Mouse (Mus musculus) G1E (cell line): ENCODE measurements around the gene Tet2. TPM values are rescaled to one million over a fixed set of nuclear protein-coding genes. Genes with fewer than 3 reads are reported as not detected.

Source experiments
- ATAC-seq: 2 replicates; pipeline ENCODE4 v1.8.0; 2016; ENCODE audit warnings: mild to moderate bottlenecking; ENCODE audit not compliant: insufficient number of reproducible peaks, poor library complexity, low FRiP score, severe bottlenecking; ENCODE audit errors: extremely low read depth
- DNase-seq: peaks from one replicate; pipeline ENCODE4 v3.0.0; 2012; ENCODE audit warnings: low spot score
- H3K27me3 ChIP-seq: 2 replicates; pipeline ENCODE4 v1.6.1; 2012; ENCODE audit warnings: mild to moderate bottlenecking, low read length, inconsistent platforms; ENCODE audit not compliant: insufficient read depth
- H3K36me3 ChIP-seq: replicated peaks from 2 replicates; pipeline ENCODE3; 2012; ENCODE audit warnings: mild to moderate bottlenecking, inconsistent platforms
- H3K4me1 ChIP-seq: 2 replicates; pipeline ENCODE4 v1.6.1; 2012; ENCODE audit warnings: low read depth, low read length, inconsistent platforms, mixed read lengths; ENCODE audit not compliant: insufficient read depth
- H3K4me3 ChIP-seq: 2 replicates; pipeline ENCODE4 v1.5.1; 2012; ENCODE audit warnings: low read depth, mild to moderate bottlenecking, inconsistent platforms, low read length, moderate library complexity, mixed read lengths
- H3K9me3 ChIP-seq: replicated peaks from 2 replicates; pipeline ENCODE4 v1.6.1; 2012; ENCODE audit warnings: inconsistent platforms
- CTCF ChIP-seq: IDR thresholded peaks from 2 replicates; pipeline ENCODE4 v1.5.1; 2012; ENCODE audit warnings: low read depth, low read length, inconsistent platforms, mixed read lengths
- GATA1 ChIP-seq: IDR thresholded peaks from 2 replicates; pipeline ENCODE4 v1.6.1; 2012; ENCODE audit warnings: borderline replicate concordance, low read length, inconsistent platforms, mixed read lengths
- GATA2 ChIP-seq: IDR thresholded peaks from 2 replicates; pipeline ENCODE4 v1.6.1; 2012; ENCODE audit warnings: low read depth, low read length, inconsistent platforms, borderline replicate concordance
- POLR2AphosphoS5 ChIP-seq: IDR thresholded peaks from 2 replicates; pipeline ENCODE4 v1.6.1; 2012; ENCODE audit warnings: low read depth, low read length, inconsistent platforms; ENCODE audit not compliant: insufficient replicate concordance
- TAL1 ChIP-seq: conservative IDR thresholded peaks from 2 replicates; pipeline ENCODE4 v1.6.1; 2012; ENCODE audit warnings: low read depth, low read length, inconsistent platforms, mixed read lengths
- polyA plus RNA-seq: library from polyadenylated mRNA; stranded (reverse); fragments of >175 nt; gene quantifications from 2 replicates; pipeline ENCODE4 v1.2.3, GENCODE M21; 2012
- total RNA-seq, 2 experiments: library from RNA; stranded (forward) in 1 of 2; stranded (reverse) in 1 of 2; fragments of 200-1000 nt in 1 of 2; fragments of >200 nt in 1 of 2; fragmentation: Nextera tagmentation in 1 of 2; gene quantifications; 2 replicates each; pipeline ENCODE4 v1.2.3; 2014 to 2017

Tet2 gene
- total and polyA plus RNA-seq, 3 experiments, result 14.8 to 144 (median 97.1) TPM

- Histone ChIP-seq H3K4me1 (peaks cover 31% of the 10 kb centered on the region), H3K9me3 (no peaks in the 10 kb centered on the region), H3K27me3 (no peaks in the 10 kb centered on the region), H3K4me3 (no peak overlapping the region), H3K36me3 (no peaks in the 10 kb centered on the region)
- TF ChIP-seq TAL1 (no peak), POLR2AphosphoS5 (no peak), GATA1 (no peak), CTCF (no peak), GATA2 (no peak)
- ATAC-seq, result no peak
- DNase-seq, result no peak
Observed at GRCm38 (mm10) chr3:133559413-133560114, 14.6 kb upstream of the Tet2 start.

- no peak for DNase-seq
- Histone ChIP-seq H3K4me1 (peaks cover 22% of the 10 kb centered on the region), H3K36me3 (no peaks in the 10 kb centered on the region), H3K9me3 (no peaks in the 10 kb centered on the region), H3K4me3 (no peak overlapping the region), H3K27me3 (no peaks in the 10 kb centered on the region)
- no peak for TF ChIP-seq TAL1
- no peak for TF ChIP-seq POLR2AphosphoS5
- no peak for TF ChIP-seq GATA2
- no peak for TF ChIP-seq CTCF
- no peak for TF ChIP-seq GATA1
- ATAC-seq, result no peak
Observed at GRCm38 (mm10) chr3:133557602-133558001, 12.7 kb upstream of the Tet2 start.

- H3K27me3 ChIP-seq, result no peaks in the 10 kb centered on the region
- ATAC-seq (no peak), DNase-seq (no peak)
- no peaks in the 10 kb centered on the region for H3K36me3 ChIP-seq
- no peak overlapping the region for H3K4me3 ChIP-seq
- no peaks in the 10 kb centered on the region for H3K9me3 ChIP-seq
- H3K4me1 ChIP-seq, result peaks cover 22% of the 10 kb centered on the region
- no peak for TF ChIP-seq GATA2
- no peak for TF ChIP-seq CTCF
- no peak for TF ChIP-seq GATA1
- TF ChIP-seq POLR2AphosphoS5, result no peak
- no peak for TF ChIP-seq TAL1
Observed at GRCm38 (mm10) chr3:133557154-133557553, 12.2 kb upstream of the Tet2 start.

- no peak for ATAC-seq
- H3K4me1 ChIP-seq, result peaks cover 25% of the 10 kb centered on the region
- TF ChIP-seq POLR2AphosphoS5 (no peak), TAL1 (no peak), GATA2 (no peak), CTCF (no peak), GATA1 (no peak)
- H3K27me3 ChIP-seq, result no peaks in the 10 kb centered on the region
- no peaks in the 10 kb centered on the region for H3K36me3 ChIP-seq
- H3K9me3 ChIP-seq, result no peaks in the 10 kb centered on the region
- no peak for DNase-seq
- H3K4me3 ChIP-seq, result no peak overlapping the region
Observed at GRCm38 (mm10) chr3:133555378-133555777, 10.4 kb upstream of the Tet2 start.

- DNase-seq (no peak), ATAC-seq (no peak)
- Histone ChIP-seq H3K9me3 (no peaks in the 10 kb centered on the region), H3K4me3 (no peak overlapping the region), H3K36me3 (no peaks in the 10 kb centered on the region), H3K27me3 (no peaks in the 10 kb centered on the region), H3K4me1 (peaks cover 26% of the 10 kb centered on the region)
- no peak for TF ChIP-seq GATA1
- TF ChIP-seq CTCF, result no peak
- TF ChIP-seq POLR2AphosphoS5, result no peak
- no peak for TF ChIP-seq TAL1
- TF ChIP-seq GATA2, result no peak
Observed at GRCm38 (mm10) chr3:133554552-133555067, 9.7 kb upstream of the Tet2 start.

GRCm38 (mm10) chr3:133554092-133554491, 9.2 kb upstream of the Tet2 start:
- ATAC-seq (no peak), DNase-seq (no peak)
- Histone ChIP-seq H3K9me3 (no peaks in the 10 kb centered on the region), H3K27me3 (no peaks in the 10 kb centered on the region), H3K4me3 (no peak overlapping the region), H3K36me3 (no peaks in the 10 kb centered on the region), H3K4me1 (peaks cover 27% of the 10 kb centered on the region)
- TF ChIP-seq CTCF (no peak), POLR2AphosphoS5 (no peak), TAL1 (no peak)
